Mouse (Mus musculus) hindbrain, embryonic 12.5 days (tissue): ENCODE measurements around the gene Hagh. TPM values are rescaled to one million over a fixed set of nuclear protein-coding genes. Genes with fewer than 3 reads are reported as not detected.

Source experiments
- ATAC-seq: fragments of 200-750 bp; cut with Nextera tagmentation; 2 replicates; pipeline ENCODE4 v1.8.0; 2017; ENCODE audit warnings: moderate TSS enrichment; ENCODE audit not compliant: low FRiP score
- H3K27ac ChIP-seq: fragments of 300-500 bp; sonication (generic); 2 replicates; pipeline ENCODE4 v1.5.1; 2016; ENCODE audit warnings: mild to moderate bottlenecking
- H3K27me3 ChIP-seq: fragments of 300-500 bp; sonication (generic); 2 replicates; pipeline ENCODE4 v1.6.1; 2016; ENCODE audit warnings: mild to moderate bottlenecking
- H3K36me3 ChIP-seq: fragments of 300-500 bp; sonication (generic); 2 replicates; pipeline ENCODE4 v1.6.1; 2016; ENCODE audit warnings: mild to moderate bottlenecking
- H3K4me1 ChIP-seq: fragments of 300-500 bp; sonication (generic); 2 replicates; pipeline ENCODE4 v1.6.1; 2016
- H3K4me2 ChIP-seq: fragments of 300-500 bp; sonication (generic); replicated peaks from 2 replicates; pipeline ENCODE4 v1.6.1; 2016; ENCODE audit warnings: mild to moderate bottlenecking
- H3K4me3 ChIP-seq: fragments of 300-500 bp; sonication (generic); 2 replicates; pipeline ENCODE4 v1.5.1; 2016; ENCODE audit warnings: mild to moderate bottlenecking
- H3K9ac ChIP-seq: fragments of 300-500 bp; sonication (generic); 2 replicates; pipeline ENCODE4 v1.6.1; 2016; ENCODE audit warnings: mild to moderate bottlenecking, moderate library complexity
- H3K9me3 ChIP-seq: fragments of 300-500 bp; sonication (generic); replicated peaks from 2 replicates; pipeline ENCODE4 v1.6.1; 2016; ENCODE audit warnings: mild to moderate bottlenecking
- WGBS: fragments of 180-500 bp; shearing (Covaris S2); methylation state at CpG from one replicate; pipeline ENCODE4 v1.1.7; 2016; 5-methylcytosine and 5-hydroxymethylcytosine counted together
- polyA plus RNA-seq: library from polyadenylated mRNA; unstranded; fragments of >200 nt; fragmentation: Nextera tagmentation; extraction: Ambion mirVana; gene quantifications from 2 replicates; pipeline ENCODE4 v1.2.1, GENCODE M21; 2016

Gene Hagh
- 32.3 and 32.4 TPM in 2 replicates for polyA plus RNA-seq

GRCm38 (mm10) chr17:24839842-24840241 lies at the start of gene Hagh:
Gene Hagh (plus strand): TSS chr17:24840143.
- Histone ChIP-seq H3K9me3 (no peaks in the 10 kb centered on the region), H3K9ac (no peak within 1 kb of the TSS), H3K27ac (no peak within 1 kb of the TSS), H3K4me3 (no peak within 1 kb of the TSS), H3K4me1 (no peaks in the 10 kb centered on the region), H3K27me3 (peaks cover 11% of the 10 kb centered on the region), H3K4me2 (no peak within 1 kb of the TSS), H3K36me3 (no peaks in the 10 kb centered on the region)
- no peak for ATAC-seq
- 74% methylated on average over 8 of the region's 8 CpGs for WGBS

GRCm38 (mm10) chr17:24792190-24792589 lies 47.8 kb upstream of the Hagh start:
- no peaks in the 10 kb centered on the region for H3K27me3 ChIP-seq
- no peaks in the 10 kb centered on the region for H3K9me3 ChIP-seq
- no peak overlapping the region for H3K9ac ChIP-seq
- H3K4me2 ChIP-seq, result no peak overlapping the region
- H3K4me1 ChIP-seq, result no peaks in the 10 kb centered on the region
- no peak overlapping the region for H3K4me3 ChIP-seq
- no peak for ATAC-seq
- H3K36me3 ChIP-seq, result no peaks in the 10 kb centered on the region
- H3K27ac ChIP-seq, result no peak overlapping the region
- WGBS, result 80% methylated on average over 8 of the region's 8 CpGs

- 70% methylated on average over 12 of the region's 12 CpGs for WGBS
- no peaks in the 10 kb centered on the region for H3K27me3 ChIP-seq
- ATAC-seq, result no peak
- H3K9me3 ChIP-seq, result no peaks in the 10 kb centered on the region
- no peak overlapping the region for H3K9ac ChIP-seq
- H3K4me1 ChIP-seq, result no peaks in the 10 kb centered on the region
- no peak overlapping the region for H3K4me3 ChIP-seq
- H3K4me2 ChIP-seq, result no peak overlapping the region
- no peaks in the 10 kb centered on the region for H3K36me3 ChIP-seq
- no peak overlapping the region for H3K27ac ChIP-seq
Measured at GRCm38 (mm10) chr17:24794791-24795190, 45.2 kb upstream of the Hagh start.

GRCm38 (mm10) chr17:24796969-24797368 lies 43.0 kb upstream of the Hagh start:
- no peak overlapping the region for H3K4me3 ChIP-seq
- WGBS, result 72% methylated on average over 3 of the region's 3 CpGs
- no peaks in the 10 kb centered on the region for H3K27me3 ChIP-seq
- no peak for ATAC-seq
- no peak overlapping the region for H3K27ac ChIP-seq
- no peak overlapping the region for H3K4me2 ChIP-seq
- H3K9ac ChIP-seq, result no peak overlapping the region
- no peaks in the 10 kb centered on the region for H3K4me1 ChIP-seq
- no peaks in the 10 kb centered on the region for H3K9me3 ChIP-seq
- H3K36me3 ChIP-seq, result no peaks in the 10 kb centered on the region

- Histone ChIP-seq H3K27me3 (peaks cover 2% of the 10 kb centered on the region), H3K27ac (no peak overlapping the region), H3K9me3 (no peaks in the 10 kb centered on the region), H3K4me3 (no peak overlapping the region), H3K4me2 (no peak overlapping the region), H3K4me1 (no peaks in the 10 kb centered on the region), H3K9ac (no peak overlapping the region), H3K36me3 (no peaks in the 10 kb centered on the region)
- ATAC-seq, result no peak
- WGBS, result 62% methylated on average over 9 of the region's 9 CpGs
Measured at GRCm38 (mm10) chr17:24798229-24798628, 41.7 kb upstream of the Hagh start.

- no peak overlapping the region for H3K4me3 ChIP-seq
- H3K27ac ChIP-seq, result no peak overlapping the region
- peaks cover 4% of the 10 kb centered on the region; the same call in 1 of the 2 replicates for H3K4me1 ChIP-seq
- no peak overlapping the region for H3K9ac ChIP-seq
- H3K27me3 ChIP-seq, result peaks cover 13% of the 10 kb centered on the region
- H3K36me3 ChIP-seq, result no peaks in the 10 kb centered on the region
- H3K9me3 ChIP-seq, result no peaks in the 10 kb centered on the region
- ATAC-seq, result no peak
- no peak overlapping the region for H3K4me2 ChIP-seq
- 92% methylated on average over 4 of the region's 4 CpGs for WGBS
Measured at GRCm38 (mm10) chr17:24799476-24799875, 40.5 kb upstream of the Hagh start.

- no peaks in the 10 kb centered on the region for H3K9me3 ChIP-seq
- no peak overlapping the region for H3K4me3 ChIP-seq
- no peak for ATAC-seq
- no peak overlapping the region for H3K4me2 ChIP-seq
- H3K27me3 ChIP-seq, result peaks cover 23% of the 10 kb centered on the region
- H3K9ac ChIP-seq, result no peak overlapping the region
- peaks cover 6% of the 10 kb centered on the region; the same call in 1 of the 2 replicates for H3K4me1 ChIP-seq
- H3K27ac ChIP-seq, result no peak overlapping the region
- 60% methylated on average over 3 of the region's 3 CpGs for WGBS
- H3K36me3 ChIP-seq, result no peaks in the 10 kb centered on the region
Measured at GRCm38 (mm10) chr17:24800524-24800923, 39.4 kb upstream of the Hagh start.

- peak within 1 kb of the TSS; percentile 89 for H3K4me2 ChIP-seq
- no peak within 1 kb of the TSS for H3K27ac ChIP-seq
- peaks cover 42% of the 10 kb centered on the region for H3K27me3 ChIP-seq
- H3K9me3 ChIP-seq, result no peaks in the 10 kb centered on the region
- H3K4me1 ChIP-seq, result peaks cover 6% of the 10 kb centered on the region; the same call in 1 of the 2 replicates
- peak within 1 kb of the TSS; percentile 66 for H3K4me3 ChIP-seq
- ATAC-seq, result peak; percentile 71
- no peaks in the 10 kb centered on the region for H3K36me3 ChIP-seq
- under 1% methylated on average over 71 of the region's 71 CpGs for WGBS
- H3K9ac ChIP-seq, result peak within 1 kb of the TSS; percentile 67
Measured at GRCm38 (mm10) chr17:24803952-24804951, 35.7 kb upstream of the Hagh start, which contains the start of gene Meiob. Gene Meiob (plus strand): TSS chr17:24804289.

- H3K9me3 ChIP-seq, result no peaks in the 10 kb centered on the region
- no peak overlapping the region for H3K4me2 ChIP-seq
- H3K36me3 ChIP-seq, result no peaks in the 10 kb centered on the region
- WGBS, result 76% methylated on average over 3 of the region's 3 CpGs
- H3K4me1 ChIP-seq, result no peaks in the 10 kb centered on the region
- peaks cover 12% of the 10 kb centered on the region for H3K27me3 ChIP-seq
- no peak overlapping the region for H3K27ac ChIP-seq
- no peak for ATAC-seq
- H3K9ac ChIP-seq, result no peak overlapping the region
- H3K4me3 ChIP-seq, result no peak overlapping the region
Measured at GRCm38 (mm10) chr17:24811211-24811610, 28.7 kb upstream of the Hagh start.

- Histone ChIP-seq H3K4me3 (no peak overlapping the region), H3K27ac (no peak overlapping the region), H3K9me3 (no peaks in the 10 kb centered on the region), H3K9ac (no peak overlapping the region), H3K27me3 (peaks cover 5% of the 10 kb centered on the region; the same call in 1 of the 2 replicates), H3K4me2 (no peak overlapping the region), H3K36me3 (no peaks in the 10 kb centered on the region), H3K4me1 (no peaks in the 10 kb centered on the region)
- WGBS, result 30% methylated on average over 2 of the region's 2 CpGs
- ATAC-seq, result no peak
Measured at GRCm38 (mm10) chr17:24812215-24812614, 27.7 kb upstream of the Hagh start.

GRCm38 (mm10) chr17:24815256-24815655 lies 24.7 kb upstream of the Hagh start:
- Histone ChIP-seq H3K9me3 (no peaks in the 10 kb centered on the region), H3K9ac (no peak overlapping the region), H3K27ac (no peak overlapping the region), H3K4me2 (no peak overlapping the region), H3K27me3 (no peaks in the 10 kb centered on the region; the same call in 1 of the 2 replicates), H3K36me3 (no peaks in the 10 kb centered on the region), H3K4me1 (no peaks in the 10 kb centered on the region), H3K4me3 (no peak overlapping the region)
- 88% methylated on average over 5 of the region's 5 CpGs for WGBS
- ATAC-seq, result no peak

- no peak for ATAC-seq
- Histone ChIP-seq H3K9ac (no peak overlapping the region), H3K4me2 (no peak overlapping the region), H3K4me3 (no peak overlapping the region), H3K27me3 (peaks cover 2% of the 10 kb centered on the region; the same call in 1 of the 2 replicates), H3K9me3 (no peaks in the 10 kb centered on the region), H3K36me3 (no peaks in the 10 kb centered on the region), H3K4me1 (no peaks in the 10 kb centered on the region), H3K27ac (no peak overlapping the region)
- WGBS, result 40% methylated on average over 1 of the region's 1 CpGs
Measured at GRCm38 (mm10) chr17:24817503-24817902, 22.4 kb upstream of the Hagh start.
